Mouse (Mus musculus) stomach, embryonic 16.5 days (tissue): ENCODE measurements around the gene Zfp280d. TPM values are rescaled to one million over a fixed set of nuclear protein-coding genes. Genes with fewer than 3 reads are reported as not detected.

ENCODE experiments used
- ATAC-seq: fragments of 200-750 bp; cut with Nextera tagmentation; 2 replicates; pipeline ENCODE4 v1.8.0; 2017; ENCODE audit warnings: moderate number of reproducible peaks, moderate TSS enrichment; ENCODE audit not compliant: insufficient read depth, low FRiP score
- H3K27ac ChIP-seq: fragments of 300-500 bp; sonication (generic); 2 replicates; pipeline ENCODE4 v1.5.1; 2014; ENCODE audit warnings: low read length
- H3K27me3 ChIP-seq: fragments of 300-500 bp; sonication (generic); 2 replicates; pipeline ENCODE4 v1.6.1; 2014; ENCODE audit warnings: low read length, control low read depth, mixed read lengths; ENCODE audit not compliant: control insufficient read depth, insufficient read depth
- H3K36me3 ChIP-seq: fragments of 300-500 bp; sonication (generic); 2 replicates; pipeline ENCODE4 v1.6.1; 2014; ENCODE audit warnings: low read length; ENCODE audit not compliant: control insufficient read depth, insufficient read depth
- H3K4me1 ChIP-seq: fragments of 300-500 bp; sonication (generic); 2 replicates; pipeline ENCODE4 v1.6.1; 2014; ENCODE audit warnings: low read length, control low read depth, mixed read lengths; ENCODE audit not compliant: control insufficient read depth, insufficient read depth
- H3K4me2 ChIP-seq: fragments of 300-500 bp; sonication (generic); 2 replicates; pipeline ENCODE4 v1.6.1; 2014; ENCODE audit warnings: low read depth, low read length, mixed read lengths
- H3K4me3 ChIP-seq: fragments of 300-500 bp; sonication (generic); replicated peaks from 2 replicates; pipeline ENCODE4 v1.5.1; 2014; ENCODE audit warnings: mild to moderate bottlenecking, low read length
- H3K9ac ChIP-seq: fragments of 300-500 bp; sonication (generic); 2 replicates; pipeline ENCODE4 v1.6.1; 2014; ENCODE audit warnings: low read length
- H3K9me3 ChIP-seq: fragments of 300-500 bp; sonication (generic); replicated peaks from 2 replicates; pipeline ENCODE4 v1.6.1; 2016; ENCODE audit warnings: low read length, control low read depth; ENCODE audit not compliant: control insufficient read depth
- WGBS: fragments of 180-500 bp; shearing (Covaris S2); extraction: QIAGEN DNeasy Blood & Tissue Kit; methylation state at CpG from one replicate; pipeline ENCODE4 v1.1.7; 2014; 5-methylcytosine and 5-hydroxymethylcytosine counted together
- polyA plus RNA-seq: library from polyadenylated mRNA; unstranded; fragments of >200 nt; fragmentation: Nextera tagmentation; extraction: Ambion mirVana; gene quantifications from 2 replicates; pipeline ENCODE4 v1.2.1, GENCODE M21; 2015

Gene Zfp280d
- polyA plus RNA-seq: 28.8 and 34.5 TPM in 2 replicates

- H3K27me3 ChIP-seq: no peaks in the 10 kb centered on the region
- under 1% methylated on average over 42 of the region's 57 CpGs for WGBS
- peak within 1 kb of the TSS; percentile 70 for H3K4me2 ChIP-seq
- H3K27ac ChIP-seq: peak within 1 kb of the TSS; percentile 93
- peak within 1 kb of the TSS; percentile 67 for H3K4me3 ChIP-seq
- peak within 1 kb of the TSS; percentile 96 for H3K9ac ChIP-seq
- H3K4me1 ChIP-seq: peaks cover 7% of the 10 kb centered on the region
- H3K36me3 ChIP-seq: no peaks in the 10 kb centered on the region
- peaks cover 15% of the 10 kb centered on the region for H3K9me3 ChIP-seq
- ATAC-seq: peak; percentile 99
Observed at GRCm38 (mm10) chr9:72274677-72275076, at the start of gene Zfp280d. Gene Zfp280d, plus strand, starts transcription at chr9:72274860.

GRCm38 (mm10) chr9:72226536-72226935 lies 48.1 kb upstream of the Zfp280d start:
- Histone ChIP-seq H3K4me2 (no peak overlapping the region), H3K9me3 (no peaks in the 10 kb centered on the region), H3K36me3 (no peaks in the 10 kb centered on the region), H3K9ac (no peak overlapping the region), H3K4me1 (0 out of 2 replicates have a peak, but pooled peaks cover 2% of the 10 kb centered on the region), H3K27ac (no peak overlapping the region), H3K27me3 (no peaks in the 10 kb centered on the region), H3K4me3 (no peak overlapping the region)
- 57% methylated on average over 6 of the region's 6 CpGs for WGBS
- ATAC-seq: no peak

GRCm38 (mm10) chr9:72252656-72253055 lies 22.0 kb upstream of the Zfp280d start:
- 62% methylated on average over 1 of the region's 1 CpGs for WGBS
- no peak overlapping the region for H3K4me3 ChIP-seq
- H3K4me1 ChIP-seq: no peaks in the 10 kb centered on the region
- no peak overlapping the region for H3K9ac ChIP-seq
- H3K4me2 ChIP-seq: no peak overlapping the region
- H3K9me3 ChIP-seq: no peaks in the 10 kb centered on the region
- no peaks in the 10 kb centered on the region for H3K27me3 ChIP-seq
- no peak overlapping the region for H3K27ac ChIP-seq
- ATAC-seq: no peak
- H3K36me3 ChIP-seq: no peaks in the 10 kb centered on the region

- H3K4me2 ChIP-seq: no peak overlapping the region
- no peak overlapping the region for H3K27ac ChIP-seq
- no peaks in the 10 kb centered on the region for H3K9me3 ChIP-seq
- H3K4me3 ChIP-seq: no peak overlapping the region
- WGBS: 75% methylated on average over 1 of the region's 1 CpGs
- H3K9ac ChIP-seq: no peak overlapping the region
- H3K27me3 ChIP-seq: no peaks in the 10 kb centered on the region
- H3K4me1 ChIP-seq: no peaks in the 10 kb centered on the region
- ATAC-seq: no peak
- H3K36me3 ChIP-seq: no peaks in the 10 kb centered on the region
Observed at GRCm38 (mm10) chr9:72255227-72255626, 19.4 kb upstream of the Zfp280d start.

- H3K9ac ChIP-seq: no peak overlapping the region
- no peaks in the 10 kb centered on the region for H3K27me3 ChIP-seq
- H3K4me2 ChIP-seq: no peak overlapping the region
- H3K4me1 ChIP-seq: no peaks in the 10 kb centered on the region
- no peak for ATAC-seq
- H3K36me3 ChIP-seq: no peaks in the 10 kb centered on the region
- no peak overlapping the region for H3K27ac ChIP-seq
- H3K9me3 ChIP-seq: no peaks in the 10 kb centered on the region
- 61% methylated on average over 3 of the region's 3 CpGs for WGBS
- H3K4me3 ChIP-seq: no peak overlapping the region
Observed at GRCm38 (mm10) chr9:72256646-72257045, 18.0 kb upstream of the Zfp280d start.

DNA sequence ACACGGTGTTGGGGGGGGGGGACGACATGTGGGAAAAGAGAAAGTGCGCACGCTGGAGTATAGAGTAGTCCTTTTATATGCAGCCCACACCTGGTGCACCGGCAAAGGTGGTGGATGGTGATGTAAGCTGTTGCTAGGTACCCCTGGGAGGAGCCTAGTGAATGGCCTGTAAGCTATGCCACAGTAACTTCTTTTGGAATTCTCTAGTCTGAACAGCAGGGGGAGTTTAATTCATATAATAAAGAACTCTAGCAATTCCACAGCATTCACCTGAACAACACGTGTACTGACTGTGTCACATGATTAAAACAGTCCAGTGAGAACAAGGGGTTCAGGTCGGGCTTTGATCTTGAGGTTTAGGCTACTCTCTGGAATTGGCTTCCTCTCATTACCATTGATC lies 14.3 kb upstream of the Zfp280d start:
- Histone ChIP-seq H3K4me1 (no peaks in the 10 kb centered on the region), H3K4me3 (no peak overlapping the region), H3K9me3 (no peaks in the 10 kb centered on the region), H3K4me2 (peak overlapping the region; percentile 9; the same call in 1 of the 2 replicates), H3K9ac (no peak overlapping the region), H3K36me3 (no peaks in the 10 kb centered on the region), H3K27ac (no peak overlapping the region), H3K27me3 (no peaks in the 10 kb centered on the region)
- 28% methylated on average over 6 of the region's 7 CpGs for WGBS
- peak; percentile 72 for ATAC-seq

DNA sequence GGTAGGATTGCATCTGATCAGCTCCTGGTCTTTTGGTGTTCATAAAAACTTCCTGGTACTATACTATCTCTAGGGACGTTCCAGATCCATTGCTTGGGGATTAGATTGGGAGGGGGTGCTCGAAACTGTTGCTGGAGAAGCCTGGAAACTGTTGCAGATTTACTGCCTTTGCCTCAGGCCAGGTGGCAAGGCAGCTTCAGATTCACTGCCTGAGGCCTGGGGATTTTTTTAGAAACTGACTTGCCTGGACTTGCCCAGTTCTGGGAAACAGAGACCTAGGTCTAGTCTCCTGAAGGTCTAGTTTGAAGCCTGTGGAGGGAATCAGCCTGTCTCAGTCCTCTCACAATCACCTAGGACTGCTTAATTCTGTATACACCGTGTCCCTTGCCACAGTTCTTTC lies 9.8 kb upstream of the Zfp280d start:
- no peak for ATAC-seq
- WGBS: 72% methylated on average over 3 of the region's 3 CpGs
- H3K9ac ChIP-seq: no peak overlapping the region
- no peak overlapping the region for H3K27ac ChIP-seq
- H3K4me1 ChIP-seq: no peaks in the 10 kb centered on the region
- no peaks in the 10 kb centered on the region for H3K36me3 ChIP-seq
- no peak overlapping the region for H3K4me3 ChIP-seq
- H3K9me3 ChIP-seq: no peaks in the 10 kb centered on the region
- H3K4me2 ChIP-seq: no peak overlapping the region
- H3K27me3 ChIP-seq: no peaks in the 10 kb centered on the region

- H3K4me1 ChIP-seq: no peaks in the 10 kb centered on the region
- no peak overlapping the region for H3K9ac ChIP-seq
- WGBS: 83% methylated on average over 1 of the region's 1 CpGs
- H3K4me3 ChIP-seq: no peak overlapping the region
- H3K9me3 ChIP-seq: peaks cover 15% of the 10 kb centered on the region
- no peak overlapping the region for H3K27ac ChIP-seq
- ATAC-seq: no peak
- no peak overlapping the region for H3K4me2 ChIP-seq
- H3K27me3 ChIP-seq: no peaks in the 10 kb centered on the region
- no peaks in the 10 kb centered on the region for H3K36me3 ChIP-seq
Observed at GRCm38 (mm10) chr9:72270146-72270545, 4.5 kb upstream of the Zfp280d start.

DNA sequence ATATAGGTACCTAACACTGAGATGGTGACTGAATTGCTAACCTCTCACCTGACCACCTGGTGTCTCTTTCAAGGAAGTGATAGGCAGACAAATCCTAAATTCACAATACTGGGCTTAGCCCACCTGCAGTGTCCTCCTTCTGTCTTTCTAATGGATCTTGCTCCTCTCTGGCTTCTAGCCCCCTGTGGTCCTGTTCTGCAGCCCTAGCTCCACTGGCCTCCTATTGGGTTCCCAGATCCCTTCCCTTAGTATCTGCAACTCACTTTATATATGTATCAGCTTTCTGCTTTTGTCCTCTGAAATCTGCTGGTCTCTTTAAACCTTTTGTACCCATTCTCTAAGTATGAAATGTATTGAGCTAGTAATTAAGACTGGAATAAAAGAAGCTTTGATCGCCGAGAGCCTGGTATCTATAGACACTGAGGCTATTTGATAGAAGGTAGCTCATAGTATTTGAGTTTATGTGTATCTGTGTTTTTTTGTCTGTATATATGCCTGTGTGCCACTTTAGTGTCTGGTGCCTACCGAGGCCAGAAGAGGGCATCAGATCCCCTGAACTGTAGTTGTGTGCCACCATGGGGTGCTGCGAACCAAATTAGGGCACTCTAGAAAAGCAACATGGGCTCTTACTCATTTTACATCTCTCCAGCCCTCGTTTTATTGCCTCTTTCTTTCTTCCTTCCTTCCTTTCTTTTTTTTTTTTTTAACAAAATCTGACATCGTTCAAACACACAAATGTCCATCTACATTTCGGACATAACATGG lies 832 bp upstream of the Zfp280d start:
- Histone ChIP-seq H3K9ac (no peak overlapping the region), H3K4me3 (no peak overlapping the region), H3K4me2 (peak overlapping the region; percentile 70; the same call in 1 of the 2 replicates), H3K4me1 (peaks cover 7% of the 10 kb centered on the region), H3K9me3 (peaks cover 15% of the 10 kb centered on the region), H3K27ac (no peak overlapping the region), H3K36me3 (no peaks in the 10 kb centered on the region), H3K27me3 (no peaks in the 10 kb centered on the region)
- no peak for ATAC-seq
- WGBS: 89% methylated on average over 7 of the region's 7 CpGs
